In genomic region chr13:57980679-57981078, GRCm38 (mm10) we compare ENCODE assay signal across 15 mouse cellular contexts.
DNase-seq lines count a peak whose midpoint lies in the region; ATAC-seq and TF ChIP-seq lines count a peak whose summit lies in the region.
"Had no signal": no experiment of that assay in that cellular context is flagged by ENCODE, and none has a peak within 500 bp of the region (broad histone marks: within the 10 kb centered on the region; RNA-seq: fewer than 3 reads in every experiment).

No protein-coding gene starts in this region.

- H3K9ac ChIP-seq in forebrain, embryonic 14.5 days (ENCODE audit: low read length): no peak overlapping the region
- H3K9ac ChIP-seq in forebrain, embryonic 16.5 days (replicated peaks; ENCODE audit: low read depth, low read length): no peak overlapping the region
- no peak overlapping the region for H3K9ac ChIP-seq in liver, postnatal 0 days (replicated peaks)
- no peak overlapping the region for H3K9ac ChIP-seq in neural tube, embryonic 14.5 days (replicated peaks; ENCODE audit: low read depth, low read length)
- H3K9ac ChIP-seq in neural tube, embryonic 15.5 days (replicated peaks): no peak overlapping the region
- H3K9ac ChIP-seq in intestine, postnatal 0 days (ENCODE audit: low read depth, low read length): no peak overlapping the region

- H3K4me3 ChIP-seq in forebrain, embryonic 14.5 days (ENCODE audit: low read depth, low read length): no peak overlapping the region
- no peak overlapping the region for H3K4me3 ChIP-seq in forebrain, embryonic 16.5 days (replicated peaks; ENCODE audit: low read length)
- H3K4me3 ChIP-seq in liver, postnatal 0 days (ENCODE audit: low read depth, low read length): no peak overlapping the region
- no peak overlapping the region for H3K4me3 ChIP-seq in neural tube, embryonic 14.5 days (ENCODE audit: low read depth, low read length)
- no peak overlapping the region for H3K4me3 ChIP-seq in neural tube, embryonic 15.5 days (replicated peaks)
- no peak overlapping the region for H3K4me3 ChIP-seq in intestine, postnatal 0 days (ENCODE audit: low read depth, low read length)

- DNase-seq in forebrain, embryonic 14.5 days (ENCODE audit: low spot score): peak; percentile 55
- DNase-seq in liver: peak; percentile 13
- DNase-seq in liver, postnatal 0 days: no peak
- DNase-seq: B cell, adult 2 months; cerebellum, postnatal 14 days; gastrocnemius, postnatal 10 days; kidney, adult 8-10 months; kidney, postnatal 36 days; lung, postnatal 4 days; spleen, adult 18-20 months; thymus, postnatal 4 days had no signal

- 26% methylated on average over 9 of the region's 9 CpGs for WGBS in forebrain, embryonic 14.5 days
- WGBS in forebrain, embryonic 16.5 days: 23% methylated on average over 9 of the region's 9 CpGs
- 42% methylated on average over 9 of the region's 9 CpGs for WGBS in liver, postnatal 0 days (ENCODE audit: insufficient replicate concordance)
- 38% methylated on average over 9 of the region's 9 CpGs for WGBS in neural tube, embryonic 14.5 days
- WGBS in neural tube, embryonic 15.5 days: 36% methylated on average over 9 of the region's 9 CpGs
- 19% methylated on average over 9 of the region's 9 CpGs for WGBS in intestine, postnatal 0 days

- no peaks in the 10 kb centered on the region for H3K9me3 ChIP-seq in forebrain, embryonic 14.5 days (replicated peaks; ENCODE audit: control insufficient read depth, low read length)
- peaks cover 3% of the 10 kb centered on the region; the same call in 1 of the 2 replicates for H3K9me3 ChIP-seq in forebrain, embryonic 16.5 days (ENCODE audit: control insufficient read depth, low read length)
- H3K9me3 ChIP-seq in liver, postnatal 0 days (ENCODE audit: low read length): no peaks in the 10 kb centered on the region
- no peaks in the 10 kb centered on the region for H3K9me3 ChIP-seq in neural tube, embryonic 14.5 days (ENCODE audit: control insufficient read depth, low read length)
- H3K9me3 ChIP-seq in neural tube, embryonic 15.5 days (replicated peaks): no peaks in the 10 kb centered on the region
- no peaks in the 10 kb centered on the region for H3K9me3 ChIP-seq in intestine, postnatal 0 days (ENCODE audit: control insufficient read depth)

- no peaks in the 10 kb centered on the region for H3K36me3 ChIP-seq in forebrain, embryonic 14.5 days (ENCODE audit: control insufficient read depth, insufficient read depth, low read length)
- H3K36me3 ChIP-seq in forebrain, embryonic 16.5 days (ENCODE audit: control insufficient read depth, insufficient read depth): no peaks in the 10 kb centered on the region
- no peaks in the 10 kb centered on the region for H3K36me3 ChIP-seq in liver, postnatal 0 days (replicated peaks; ENCODE audit: insufficient read depth, low read length)
- no peaks in the 10 kb centered on the region for H3K36me3 ChIP-seq in neural tube, embryonic 14.5 days (ENCODE audit: control insufficient read depth, insufficient read depth, low read length)
- H3K36me3 ChIP-seq in neural tube, embryonic 15.5 days: no peaks in the 10 kb centered on the region
- no peaks in the 10 kb centered on the region for H3K36me3 ChIP-seq in intestine, postnatal 0 days (ENCODE audit: control insufficient read depth, insufficient read depth)

- H3K4me2 ChIP-seq in forebrain, embryonic 14.5 days (ENCODE audit: low read length): no peak overlapping the region
- no peak overlapping the region for H3K4me2 ChIP-seq in forebrain, embryonic 16.5 days (ENCODE audit: low read length)
- no peak overlapping the region for H3K4me2 ChIP-seq in liver, postnatal 0 days (ENCODE audit: low read depth, low read length)
- H3K4me2 ChIP-seq in neural tube, embryonic 14.5 days (ENCODE audit: low read depth, low read length): no peak overlapping the region
- H3K4me2 ChIP-seq in neural tube, embryonic 15.5 days: no peak overlapping the region
- no peak overlapping the region for H3K4me2 ChIP-seq in intestine, postnatal 0 days (replicated peaks; ENCODE audit: low read depth)

- TF ChIP-seq CTCF in liver, postnatal 0 days (IDR thresholded peaks at IDR 0.05; ENCODE audit: low read depth): no peak
- TF ChIP-seq CTCF in intestine, postnatal 0 days (IDR thresholded peaks at IDR 0.05; ENCODE audit: low read depth): no peak

- peak; percentile 61 for ATAC-seq in forebrain, embryonic 14.5 days
- ATAC-seq in forebrain, embryonic 16.5 days: no peak
- ATAC-seq in liver, postnatal 0 days: no peak
- 0 out of 2 replicates have a peak, but pooled peaks have one; percentile 44 for ATAC-seq in neural tube, embryonic 14.5 days (ENCODE audit: low read depth)
- no peak for ATAC-seq in neural tube, embryonic 15.5 days (ENCODE audit: low FRiP score)
- ATAC-seq in intestine, postnatal 0 days: no peak

- H3K4me1 ChIP-seq in forebrain, embryonic 14.5 days (ENCODE audit: control insufficient read depth, insufficient read depth, low read length): peaks cover 8% of the 10 kb centered on the region
- peaks cover 33% of the 10 kb centered on the region for H3K4me1 ChIP-seq in forebrain, embryonic 16.5 days (replicated peaks; ENCODE audit: control insufficient read depth, insufficient read depth, low read length)
- H3K4me1 ChIP-seq in liver, postnatal 0 days (ENCODE audit: insufficient read depth): no peaks in the 10 kb centered on the region
- peaks cover 5% of the 10 kb centered on the region; the same call in 1 of the 2 replicates for H3K4me1 ChIP-seq in neural tube, embryonic 14.5 days (ENCODE audit: control insufficient read depth, insufficient read depth, low read length)
- peaks cover 40% of the 10 kb centered on the region for H3K4me1 ChIP-seq in neural tube, embryonic 15.5 days
- H3K4me1 ChIP-seq in intestine, postnatal 0 days (replicated peaks; ENCODE audit: control insufficient read depth, insufficient read depth, low read length): no peaks in the 10 kb centered on the region

- H3K27me3 ChIP-seq in forebrain, embryonic 14.5 days (replicated peaks; ENCODE audit: control insufficient read depth, insufficient read depth, low read length): no peaks in the 10 kb centered on the region
- peaks cover 4% of the 10 kb centered on the region; the same call in 1 of the 2 replicates for H3K27me3 ChIP-seq in forebrain, embryonic 16.5 days (replicated peaks; ENCODE audit: control insufficient read depth, insufficient read depth, low read length)
- no peaks in the 10 kb centered on the region for H3K27me3 ChIP-seq in liver, postnatal 0 days (ENCODE audit: insufficient read depth, low read length)
- H3K27me3 ChIP-seq in neural tube, embryonic 14.5 days (ENCODE audit: control insufficient read depth, insufficient read depth, low read length): no peaks in the 10 kb centered on the region
- no peaks in the 10 kb centered on the region for H3K27me3 ChIP-seq in neural tube, embryonic 15.5 days (replicated peaks)
- H3K27me3 ChIP-seq in intestine, postnatal 0 days (replicated peaks; ENCODE audit: control insufficient read depth, insufficient read depth, low read length): no peaks in the 10 kb centered on the region

- no peak overlapping the region for H3K27ac ChIP-seq in forebrain, embryonic 14.5 days (ENCODE audit: low read depth, low read length)
- H3K27ac ChIP-seq in forebrain, embryonic 16.5 days (ENCODE audit: low read length): no peak overlapping the region
- H3K27ac ChIP-seq in liver, postnatal 0 days (ENCODE audit: low read depth): no peak overlapping the region
- H3K27ac ChIP-seq in neural tube, embryonic 14.5 days (ENCODE audit: low read depth, low read length): no peak overlapping the region
- no peak overlapping the region for H3K27ac ChIP-seq in neural tube, embryonic 15.5 days (replicated peaks)
- H3K27ac ChIP-seq in intestine, postnatal 0 days (ENCODE audit: low read depth, low read length): no peak overlapping the region

- no peak for TF ChIP-seq EP300 in liver, postnatal 0 days (IDR thresholded peaks at IDR 0.05; ENCODE audit: low read depth)

Comparison
In these comparisons a context has a peak if more than half of its experiments do, and no peak if none do; other contexts are left out.
1. ATAC-seq: peak in forebrain, embryonic 14.5 days (single experiment) and neural tube, embryonic 14.5 days (single experiment); none in forebrain, embryonic 16.5 days (single experiment), liver, postnatal 0 days (single experiment), neural tube, embryonic 15.5 days (single experiment) and intestine, postnatal 0 days (single experiment).